Mouse (Mus musculus) myocyte (in vitro differentiated cells): Measurements from ENCODE around the gene BC025920. TPM values are rescaled to one million over a fixed set of nuclear protein-coding genes. Genes with fewer than 3 reads are reported as not detected.

ENCODE experiments used
- H3K27me3 ChIP-seq: one replicate; pipeline ENCODE4 v1.6.1; 2011; ENCODE audit not compliant: control insufficient read depth, insufficient read depth, insufficient read length
- H3K36me3 ChIP-seq: one replicate; pipeline ENCODE4 v1.6.1; 2011; ENCODE audit not compliant: control insufficient read depth, insufficient read depth
- H3K4me2 ChIP-seq: one replicate; pipeline ENCODE4 v1.6.1; 2011; ENCODE audit warnings: low read depth, control low read depth
- H3K4me3 ChIP-seq: one replicate; pipeline ENCODE4 v1.5.1; 2011; ENCODE audit warnings: mild to moderate bottlenecking, control low read depth, moderate library complexity
- H3K79me2 ChIP-seq: one replicate; pipeline ENCODE4 v1.6.1; 2011; ENCODE audit not compliant: control insufficient read depth, insufficient read depth
- H3ac ChIP-seq: one replicate; pipeline ENCODE4 v1.6.1; 2011; ENCODE audit not compliant: control insufficient read depth, insufficient read length
- CEBPB ChIP-seq: IDR thresholded peaks from 2 replicates; pipeline ENCODE4 v1.6.1; 2011; ENCODE audit warnings: mild to moderate bottlenecking, moderate library complexity; ENCODE audit not compliant: poor library complexity, insufficient read depth, severe bottlenecking
- E2F4 ChIP-seq: IDR thresholded peaks from one replicate; pipeline ENCODE4 v1.6.1; 2011; ENCODE audit warnings: mild to moderate bottlenecking, control low read depth, moderate library complexity; ENCODE audit not compliant: insufficient read depth
- MAX ChIP-seq: IDR thresholded peaks from one replicate; pipeline ENCODE4 v1.6.1; 2011; ENCODE audit warnings: low read depth, mild to moderate bottlenecking, control low read depth
- MYOD1 ChIP-seq, 3 experiments: IDR thresholded peaks; one replicate each; pipeline ENCODE4 v1.6.1; 2011; ENCODE audit warnings: control low read depth in 2 of 3, low read depth in 2 of 3, mild to moderate bottlenecking in 2 of 3, moderate library complexity in 1 of 3; ENCODE audit not compliant: insufficient read length in 2 of 3, control insufficient read depth in 1 of 3
- MYOG ChIP-seq, 3 experiments: IDR thresholded peaks; one replicate each; pipeline ENCODE4 v1.6.1; 2011; ENCODE audit warnings: control low read depth in 2 of 3, low read depth in 2 of 3, mild to moderate bottlenecking in 2 of 3; ENCODE audit not compliant: insufficient read length in 2 of 3, control insufficient read depth in 1 of 3, insufficient read depth in 1 of 3
- POLR2A ChIP-seq: IDR thresholded peaks from one replicate; pipeline ENCODE4 v1.6.1; 2011; ENCODE audit warnings: low read depth, mild to moderate bottlenecking, control low read depth, moderate library complexity; ENCODE audit not compliant: insufficient read length
- POLR2AphosphoS2 ChIP-seq: IDR thresholded peaks from one replicate; pipeline ENCODE4 v1.6.1; 2011; ENCODE audit warnings: low read depth, control low read depth; ENCODE audit not compliant: insufficient read length
- REST ChIP-seq: IDR thresholded peaks from one replicate; pipeline ENCODE4 v1.6.1; 2011; ENCODE audit warnings: mild to moderate bottlenecking, control low read depth, moderate library complexity; ENCODE audit not compliant: insufficient read depth, insufficient read length
- SRF ChIP-seq: IDR thresholded peaks from one replicate; pipeline ENCODE4 v1.6.1; 2011; ENCODE audit warnings: low read depth; ENCODE audit not compliant: control insufficient read depth, insufficient read length
- TCF12 ChIP-seq: IDR thresholded peaks from one replicate; pipeline ENCODE4 v1.6.1; 2011; ENCODE audit warnings: mild to moderate bottlenecking, control low read depth; ENCODE audit not compliant: poor library complexity, insufficient read depth, severe bottlenecking
- TCF3 ChIP-seq: IDR thresholded peaks from one replicate; pipeline ENCODE4 v1.6.1; 2011; ENCODE audit warnings: low read depth, control low read depth; ENCODE audit not compliant: insufficient read length
- USF1 ChIP-seq: IDR thresholded peaks from one replicate; pipeline ENCODE4 v1.6.1; 2011; ENCODE audit warnings: low read depth, mild to moderate bottlenecking, control low read depth, moderate library complexity
- polyA plus RNA-seq: library from polyadenylated mRNA; unstranded; fragments of >200 nt; fragmentation: generic; extraction: Trizol; gene quantifications from one replicate; pipeline ENCODE4 v1.2.1, GENCODE M21; 2012; ENCODE audit warnings: missing spikeins

Gene BC025920
- polyA plus RNA-seq, 1 experiment, result 0.78 TPM

GRCm38 (mm10) chr10:81608308-81608707, 2.2 kb downstream of the BC025920 start:
- Histone ChIP-seq H3K27me3 (no peaks in the 10 kb centered on the region), H3K4me2 (no peak overlapping the region), H3ac (no peak overlapping the region), H3K4me3 (no peak overlapping the region), H3K79me2 (no peaks in the 10 kb centered on the region), H3K36me3 (no peaks in the 10 kb centered on the region)
- TF ChIP-seq E2F4 (no peak), USF1 (no peak), TCF3 (no peak), CEBPB (no peak), POLR2AphosphoS2 (no peak), MAX (no peak), REST (no peak), MYOG (IDR thresholded peaks at IDR 0.05; ENCODE audit: control insufficient read depth in 1 of 3, insufficient read depth in 1 of 3, insufficient read length in 2 of 3, low read depth in 2 of 3) (no peak), MYOD1 (IDR thresholded peaks at IDR 0.05; ENCODE audit: control insufficient read depth in 1 of 3, insufficient read length in 2 of 3, low read depth in 2 of 3) (no peak), SRF (no peak), TCF12 (no peak), POLR2A (no peak)

- Histone ChIP-seq H3K4me2 (no peak overlapping the region), H3K4me3 (no peak overlapping the region), H3K27me3 (peaks cover 6% of the 10 kb centered on the region), H3ac (no peak overlapping the region), H3K36me3 (no peaks in the 10 kb centered on the region), H3K79me2 (no peaks in the 10 kb centered on the region)
- TF ChIP-seq POLR2AphosphoS2 (no peak), USF1 (peak; percentile 67)
These were observed 6.7 kb downstream of the BC025920 start for GRCm38 (mm10) chr10:81612779-81613178.

- Histone ChIP-seq H3K4me3 (no peak overlapping the region), H3K4me2 (no peak overlapping the region), H3K36me3 (no peaks in the 10 kb centered on the region), H3ac (no peak overlapping the region), H3K79me2 (no peaks in the 10 kb centered on the region), H3K27me3 (peaks cover 6% of the 10 kb centered on the region)
- no peak for TF ChIP-seq USF1
- TF ChIP-seq POLR2AphosphoS2, result no peak
These were observed 9.4 kb downstream of the BC025920 start for GRCm38 (mm10) chr10:81615486-81615885.

- Histone ChIP-seq H3K79me2 (no peaks in the 10 kb centered on the region), H3K36me3 (no peaks in the 10 kb centered on the region), H3K4me2 (no peak overlapping the region), H3ac (no peak overlapping the region), H3K27me3 (peaks cover 6% of the 10 kb centered on the region), H3K4me3 (no peak overlapping the region)
- TF ChIP-seq CEBPB (peak; percentile 51; the same call in 1 of the 2 replicates), USF1 (no peak), MYOG (IDR thresholded peaks at IDR 0.05; ENCODE audit: control insufficient read depth in 1 of 3, insufficient read depth in 1 of 3, insufficient read length in 2 of 3, low read depth in 2 of 3) (peak in 1 of 3 experiments; percentile 16), MAX (no peak), POLR2AphosphoS2 (no peak), MYOD1 (IDR thresholded peaks at IDR 0.05; ENCODE audit: control insufficient read depth in 1 of 3, insufficient read length in 2 of 3, low read depth in 2 of 3) (no peak), TCF3 (no peak), E2F4 (no peak), POLR2A (no peak), TCF12 (no peak), REST (no peak), SRF (no peak)
These were observed 13.9 kb downstream of the BC025920 start for GRCm38 (mm10) chr10:81619976-81620375.

- H3K4me3 ChIP-seq, result no peak overlapping the region
- H3K27me3 ChIP-seq, result peaks cover 6% of the 10 kb centered on the region
- TF ChIP-seq TCF12 (no peak), TCF3 (no peak), MYOD1 (IDR thresholded peaks at IDR 0.05; ENCODE audit: control insufficient read depth in 1 of 3, insufficient read length in 2 of 3, low read depth in 2 of 3) (no peak), REST (no peak), USF1 (no peak), CEBPB (no peak), POLR2AphosphoS2 (no peak), MYOG (IDR thresholded peaks at IDR 0.05; ENCODE audit: control insufficient read depth in 1 of 3, insufficient read depth in 1 of 3, insufficient read length in 2 of 3, low read depth in 2 of 3) (no peak)
- H3K36me3 ChIP-seq, result no peaks in the 10 kb centered on the region
- H3ac ChIP-seq, result no peak overlapping the region
- no peak overlapping the region for H3K4me2 ChIP-seq
- H3K79me2 ChIP-seq, result no peaks in the 10 kb centered on the region
These were observed 14.7 kb downstream of the BC025920 start for GRCm38 (mm10) chr10:81620786-81621185.
